Mouse (Mus musculus): ENCODE measurements around the gene Tpmt. TPM values are rescaled to one million over a fixed set of nuclear protein-coding genes. Genes with fewer than 3 reads are reported as not detected.

Tpmt gene
- 0.66 to 3.7 TPM (median 0.77 TPM) in 3 of 4 replicates, not detected in the other for total RNA-seq (2023; ENCODE audit: inconsistent age)

GRCm38 (mm10) chr13:47044617-47044947 is at the start of gene Tpmt:
TSS of gene Tpmt (minus strand) at chr13:47044737.

GRCm38 (mm10) chr13:47043030-47043680 is 1.4 kb downstream of the Tpmt start, which contains the start of gene Kdm1b:
TSS of gene Kdm1b (plus strand) at chr13:47043499.

GRCm38 (mm10) chr13:47014334-47015194 is 30.0 kb downstream of the Tpmt start, which contains the start of gene Nhlrc1:
TSS of gene Nhlrc1 (minus strand) at chr13:47014850.

Other genes with a start within 250 kb of the Tpmt start
- 7.9 to 12.8 TPM (median 11.4 TPM) in 4 replicates for gene Kif13a, start 114.9 kb downstream of the Tpmt start, total RNA-seq (2023; ENCODE audit: inconsistent age)
- gene Nhlrc1, start 29.9 kb downstream of the Tpmt start, total RNA-seq (2023; ENCODE audit: inconsistent age): 0.21 to 0.30 TPM (median 0.22 TPM) in 3 of 4 replicates, not detected in the other
- gene Kdm1b, start 1.2 kb downstream of the Tpmt start, total RNA-seq (2023; ENCODE audit: inconsistent age): 13.4 to 23.0 TPM (median 17.8 TPM) in 4 replicates
- gene Dek, start 61.5 kb upstream of the Tpmt start, total RNA-seq (2023; ENCODE audit: inconsistent age): 126 to 142 TPM (median 134 TPM) in 4 replicates
- gene Rnf144b, start 77.9 kb upstream of the Tpmt start, total RNA-seq (2023; ENCODE audit: inconsistent age): 0.90 to 1.8 TPM (median 1.5 TPM) in 4 replicates

All from B cell, adult (primary cell).